Mouse (Mus musculus) spleen, adult 10 weeks (tissue): ENCODE results near the gene Sidt1. TPM values are rescaled to one million over a fixed set of nuclear protein-coding genes. Genes with fewer than 3 reads are reported as not detected.

Experiments
- polyA plus RNA-seq: library from polyadenylated mRNA; stranded (reverse); fragments of 350-450 nt; fragmentation: Illumina TruSeq; extraction: RNeasy Lipid Tissue Mini Kit (QIAGEN cat#74804); gene quantifications from one replicate; pipeline ENCODE4 v1.2.3, GENCODE M21; 2015; ENCODE audit warnings: low replicate concordance; ENCODE audit not compliant: insufficient read depth

The Sidt1 gene
- polyA plus RNA-seq: 31.4 TPM

GRCm38 (mm10) chr16:44332861-44333284, at the start of gene Sidt1:
Gene Sidt1 (minus strand): TSS chr16:44333196.

DNA sequence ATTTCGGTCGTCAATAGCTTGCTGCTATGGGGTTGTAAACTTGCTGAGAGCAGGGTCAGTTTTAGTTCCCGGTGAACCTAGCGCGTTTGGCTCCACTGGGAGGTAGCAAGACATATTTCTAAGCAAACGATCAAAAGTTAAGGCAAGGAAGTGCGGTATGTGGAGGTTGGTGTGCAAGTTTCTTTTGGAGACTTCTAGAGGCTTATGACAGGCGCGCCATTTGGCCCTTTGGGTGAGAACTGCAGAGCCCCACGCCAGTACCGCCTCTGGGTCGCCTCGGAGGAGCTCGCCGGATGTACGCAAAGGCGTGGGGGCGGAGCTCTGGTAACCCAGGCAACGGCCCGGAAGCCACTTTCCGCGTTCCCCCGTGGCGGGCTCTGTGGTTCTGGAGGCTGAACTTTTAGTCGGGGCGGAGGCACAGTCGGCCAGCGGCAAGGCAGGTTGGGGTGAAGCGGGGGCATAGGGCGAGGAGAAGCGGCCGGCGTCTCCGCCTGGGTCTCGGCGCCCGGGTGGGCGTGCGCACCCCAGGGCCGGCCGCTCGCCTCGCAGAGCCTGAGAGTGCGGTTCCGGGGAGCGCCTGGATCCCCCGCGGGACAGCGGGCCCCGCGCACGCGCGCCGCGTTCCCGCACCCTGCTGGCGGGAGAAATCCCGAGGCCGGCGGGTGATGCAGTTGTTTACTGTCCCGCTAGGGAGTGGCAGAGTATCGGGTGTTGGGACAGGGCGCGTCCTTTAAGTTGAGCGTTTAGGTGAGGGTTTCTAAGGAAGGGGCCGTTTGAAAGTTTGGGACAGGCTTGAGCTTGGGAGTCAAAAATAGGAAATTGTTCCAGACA, 14.3 kb upstream of the Sidt1 start, which contains the start of gene Spice1:
Gene Spice1 (plus strand): TSS at position 51 of the 831 bp plus-strand sequence.

Other genes with a start within 250 kb of the Sidt1 start
- gene Atp6v1a, start 193.5 kb downstream of the Sidt1 start, polyA plus RNA-seq: 43.8 TPM
- gene Naa50, start 193.4 kb downstream of the Sidt1 start, polyA plus RNA-seq: 83.8 TPM
- gene Usf3, start 159.9 kb downstream of the Sidt1 start, polyA plus RNA-seq: 32.1 TPM
- gene Spice1, start 13.9 kb upstream of the Sidt1 start, polyA plus RNA-seq: 38.9 TPM
- gene Cfap44, start 61.6 kb upstream of the Sidt1 start, polyA plus RNA-seq: not detected
- 1.0 TPM for gene Boc, start 225.7 kb upstream of the Sidt1 start, polyA plus RNA-seq